Mouse (Mus musculus): ENCODE measurements around the gene Bahd1.
A peak's percentile ranks its signal among the peaks of the same experiment; 100 is the strongest.

DNA sequence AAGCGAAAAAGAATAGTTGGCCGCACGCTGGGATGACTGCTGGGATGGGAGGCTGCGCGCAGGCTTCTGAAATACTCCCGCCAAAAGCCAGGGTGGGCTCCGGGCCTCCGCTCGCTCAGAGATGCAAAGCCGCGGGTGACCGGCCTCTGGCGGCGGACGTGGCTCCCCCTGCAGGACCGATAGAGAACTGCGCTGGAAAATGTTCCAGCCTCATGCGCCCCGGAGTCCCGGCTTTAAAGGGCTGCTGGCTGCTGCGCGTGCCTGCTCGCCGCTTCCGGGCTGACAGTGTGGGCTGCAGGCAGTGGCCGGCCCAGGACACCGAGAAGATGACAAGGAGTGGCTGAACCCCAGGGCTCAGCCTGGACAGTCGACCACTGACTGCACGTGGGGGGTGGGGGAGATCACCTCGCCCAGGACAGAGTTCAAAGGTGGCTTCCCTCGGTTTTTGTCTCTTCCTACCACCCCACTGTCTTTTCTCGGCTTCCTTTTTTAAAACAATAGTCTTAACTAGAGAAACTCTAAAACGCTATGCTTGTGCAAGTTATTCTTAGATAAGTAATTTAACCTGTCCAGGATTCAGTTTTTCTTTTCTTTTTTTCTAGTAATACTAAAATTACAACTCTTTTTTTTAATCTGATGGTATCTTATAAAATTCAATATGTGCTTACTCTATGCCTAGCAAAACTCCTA is 72.7 kb downstream of the Bahd1 start:
- peak; percentile 14; the same call in 1 of the 2 replicates for TF ChIP-seq ZC3H11A (IDR thresholded peaks at IDR 0.05; ENCODE audit: borderline replicate concordance, low read depth, low read length)
- no peak for TF ChIP-seq MAFK (IDR thresholded peaks at IDR 0.05; ENCODE audit: insufficient read depth, low read depth, low read length)
- TF ChIP-seq ZNF384 (IDR thresholded peaks at IDR 0.05; ENCODE audit: low read depth, low read length) = no peak
- no peak for TF ChIP-seq CHD2 (IDR thresholded peaks at IDR 0.05; ENCODE audit: low read depth, low read length)

Measured in ES-E14 (cell line).